In genomic region chr4:102413794-102414193, GRCm38 (mm10) we compare ENCODE assay signal across 15 mouse cellular contexts.
DNase-seq lines count a peak whose midpoint lies in the region; ATAC-seq and TF ChIP-seq lines count a peak whose summit lies in the region.
"Had no signal": no experiment of that assay in that cellular context is flagged by ENCODE, and none has a peak within 500 bp of the region (broad histone marks: within the 10 kb centered on the region; RNA-seq: fewer than 3 reads in every experiment).

No protein-coding gene starts in this region.

- peak; percentile 79 for ATAC-seq in forebrain, embryonic 15.5 days (replicated peaks)
- ATAC-seq in forebrain, embryonic 16.5 days, result peak; percentile 83
- ATAC-seq in megakaryocyte-erythroid progenitor cell, adult 5-6 weeks (replicated peaks; ENCODE audit: low FRiP score, low TSS enrichment, poor library complexity, severe bottlenecking), result no peak
- no peak for ATAC-seq in erythroblast, adult 5-6 weeks (replicated peaks; ENCODE audit: low FRiP score, poor library complexity, severe bottlenecking)
- ATAC-seq: intestine, postnatal 0 days had no signal

- H3K27ac ChIP-seq in forebrain, embryonic 15.5 days (replicated peaks), result peak overlapping the region; percentile 44; the same call in 1 of the 2 replicates
- no peak overlapping the region for H3K27ac ChIP-seq in forebrain, embryonic 10.5 days
- no peak overlapping the region; the same call in 1 of the 2 replicates for H3K27ac ChIP-seq in forebrain, embryonic 16.5 days (ENCODE audit: low read length)
- H3K27ac ChIP-seq: lung, embryonic 15.5 days; stomach, embryonic 15.5 days had no signal

- TF ChIP-seq CTCF in brain, embryonic 14.5 days (IDR thresholded peaks at IDR 0.05; ENCODE audit: borderline replicate concordance, extremely low read depth, insufficient read depth, insufficient read length), result no peak

- peaks cover 17% of the 10 kb centered on the region for H3K4me1 ChIP-seq in forebrain, embryonic 15.5 days
- H3K4me1 ChIP-seq in forebrain, embryonic 10.5 days, result peaks cover 16% of the 10 kb centered on the region
- H3K4me1 ChIP-seq in forebrain, embryonic 16.5 days (replicated peaks; ENCODE audit: control insufficient read depth, insufficient read depth, low read length), result peaks cover 11% of the 10 kb centered on the region
- H3K4me1 ChIP-seq: lung, embryonic 15.5 days; stomach, embryonic 15.5 days had no signal

- no peak for TF ChIP-seq POLR2A in brain, embryonic 14.5 days (IDR thresholded peaks at IDR 0.05; ENCODE audit: borderline replicate concordance, extremely low read depth, insufficient read depth, insufficient read length, poor library complexity, severe bottlenecking)

- H3K9me3 ChIP-seq in forebrain, embryonic 15.5 days, result no peaks in the 10 kb centered on the region
- no peaks in the 10 kb centered on the region; the same call in 1 of the 2 replicates for H3K9me3 ChIP-seq in forebrain, embryonic 10.5 days
- no peaks in the 10 kb centered on the region for H3K9me3 ChIP-seq in forebrain, embryonic 16.5 days (ENCODE audit: control insufficient read depth, low read length)
- H3K9me3 ChIP-seq: lung, embryonic 15.5 days; stomach, embryonic 15.5 days had no signal

- 5% methylated on average over 4 of the region's 4 CpGs for WGBS in forebrain, embryonic 15.5 days
- WGBS in forebrain, embryonic 10.5 days, result 36% methylated on average over 4 of the region's 4 CpGs
- 5% methylated on average over 4 of the region's 4 CpGs for WGBS in forebrain, embryonic 16.5 days

- DNase-seq in forebrain, embryonic 10.5 days (ENCODE audit: extremely low spot score, low spot score), result no peak
- peak; percentile 19 for DNase-seq in lung, postnatal 10 days
- DNase-seq in lung, postnatal 25 days (ENCODE audit: low spot score), result no peak
- peak; percentile 90 for DNase-seq in brain, embryonic 14.5 days (ENCODE audit: low read depth)
- DNase-seq: embryo, embryonic 11 days; kidney, postnatal 25 days; right cerebral cortex, postnatal 4 days; thymus, postnatal 36 days had no signal

- H3K36me3 ChIP-seq in forebrain, embryonic 15.5 days, result no peaks in the 10 kb centered on the region
- H3K36me3 ChIP-seq in forebrain, embryonic 10.5 days (replicated peaks), result no peaks in the 10 kb centered on the region
- no peaks in the 10 kb centered on the region for H3K36me3 ChIP-seq in forebrain, embryonic 16.5 days (ENCODE audit: control insufficient read depth, insufficient read depth)
- H3K36me3 ChIP-seq: lung, embryonic 15.5 days; stomach, embryonic 15.5 days had no signal

- H3K4me3 ChIP-seq in forebrain, embryonic 15.5 days, result no peak overlapping the region
- H3K4me3 ChIP-seq in forebrain, embryonic 10.5 days, result no peak overlapping the region
- H3K4me3 ChIP-seq in forebrain, embryonic 16.5 days (replicated peaks; ENCODE audit: low read length), result no peak overlapping the region
- H3K4me3 ChIP-seq: lung, embryonic 15.5 days; stomach, embryonic 15.5 days had no signal

- H3K4me2 ChIP-seq in forebrain, embryonic 15.5 days (replicated peaks), result no peak overlapping the region
- H3K4me2 ChIP-seq in forebrain, embryonic 16.5 days (ENCODE audit: low read length), result no peak overlapping the region
- H3K4me2 ChIP-seq: lung, embryonic 15.5 days; stomach, embryonic 15.5 days had no signal

- H3K9ac ChIP-seq in forebrain, embryonic 15.5 days (replicated peaks), result no peak overlapping the region
- no peak overlapping the region for H3K9ac ChIP-seq in forebrain, embryonic 16.5 days (replicated peaks; ENCODE audit: low read depth, low read length)
- H3K9ac ChIP-seq: lung, embryonic 15.5 days; stomach, embryonic 15.5 days had no signal

- H3K27me3 ChIP-seq in forebrain, embryonic 15.5 days, result 0 out of 2 replicates have a peak, but pooled peaks cover 2% of the 10 kb centered on the region
- no peaks in the 10 kb centered on the region for H3K27me3 ChIP-seq in forebrain, embryonic 10.5 days (ENCODE audit: poor library complexity, severe bottlenecking)
- no peaks in the 10 kb centered on the region for H3K27me3 ChIP-seq in forebrain, embryonic 16.5 days (replicated peaks; ENCODE audit: control insufficient read depth, insufficient read depth, low read length)
- H3K27me3 ChIP-seq: lung, embryonic 15.5 days; stomach, embryonic 15.5 days had no signal

Comparison
In these comparisons a context has a peak if more than half of its experiments do, and no peak if none do; other contexts are left out.
1. DNase-seq: peak in lung, postnatal 10 days (single experiment) and brain, embryonic 14.5 days (single experiment); none in forebrain, embryonic 10.5 days (single experiment) and lung, postnatal 25 days (single experiment).
2. ATAC-seq: peak in forebrain, embryonic 15.5 days (single experiment) and forebrain, embryonic 16.5 days (single experiment); none in megakaryocyte-erythroid progenitor cell, adult 5-6 weeks (single experiment) and erythroblast, adult 5-6 weeks (single experiment).